Mouse (Mus musculus): Measurements from ENCODE around the gene Lrp5.

DNA sequence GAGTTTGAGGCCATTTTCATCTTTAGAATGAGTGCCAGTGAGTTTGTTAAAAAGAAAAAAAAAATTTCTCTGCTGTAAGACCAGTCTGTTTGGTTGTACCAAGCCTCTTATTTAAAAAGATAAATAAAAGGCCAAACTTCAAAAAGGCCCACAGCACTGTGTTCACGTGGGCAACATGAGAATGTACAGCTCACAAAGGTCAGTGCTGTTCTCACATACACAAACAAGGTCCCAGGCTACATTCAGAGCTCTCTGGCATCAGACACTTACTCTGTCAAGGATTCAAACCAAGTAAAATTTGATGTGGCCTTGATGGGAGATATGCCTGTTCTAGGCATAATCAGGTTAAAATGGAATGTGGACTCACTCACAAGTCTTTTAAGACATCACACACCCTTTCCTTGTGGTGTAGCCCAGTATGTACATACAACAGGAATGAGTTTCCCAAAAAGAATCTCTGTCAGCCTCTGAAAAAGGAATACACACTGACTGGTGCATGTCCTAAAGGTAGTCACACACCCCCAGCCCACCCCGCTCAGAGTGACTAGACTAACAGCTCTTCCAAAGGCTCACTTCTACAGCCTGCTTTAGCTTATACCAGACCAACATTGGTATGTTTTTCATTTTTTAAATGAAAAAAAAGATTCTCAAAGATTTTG lies 130.1 kb downstream of the Lrp5 start:
- TF ChIP-seq POLR2A (IDR thresholded peaks at IDR 0.05; ENCODE audit: extremely low read depth, insufficient read depth, low read length) (no peak), CTCF (IDR thresholded peaks at IDR 0.05; ENCODE audit: extremely low read depth, insufficient read depth, low read length) (no peak)
